Mouse (Mus musculus): Measurements from ENCODE around the gene Rpl28.

Gene Rpl28

GRCm38 (mm10) chr7:4835631-4836327, 43.1 kb downstream of the Rpl28 start:
- DNase-seq (ENCODE audit: low read depth, low spot score) = no peak

- DNase-seq (ENCODE audit: low read depth, low spot score) = peak; percentile 66
These were observed 43.7 kb downstream of the Rpl28 start for GRCm38 (mm10) chr7:4836351-4836792.

- no peak for DNase-seq (ENCODE audit: low read depth, low spot score)
These were observed 45.0 kb downstream of the Rpl28 start for GRCm38 (mm10) chr7:4837639-4838038.

- DNase-seq (ENCODE audit: low read depth, low spot score) = no peak
These were observed 49.4 kb downstream of the Rpl28 start for GRCm38 (mm10) chr7:4842077-4842476.

- no peak for DNase-seq (ENCODE audit: low read depth, low spot score)
These were observed 50.0 kb downstream of the Rpl28 start for GRCm38 (mm10) chr7:4842634-4843131.

GRCm38 (mm10) chr7:4843604-4844244, 51.0 kb downstream of the Rpl28 start:
- no peak for DNase-seq (ENCODE audit: low read depth, low spot score)

GRCm38 (mm10) chr7:4844245-4844916, 51.7 kb downstream of the Rpl28 start, which contains the start of gene Shisa7:
Gene Shisa7, minus strand, starts transcription at chr7:4844696.
- no peak for DNase-seq (ENCODE audit: low read depth, low spot score)

Measured in WW6 (cell line).